Mouse (Mus musculus) liver, embryonic 16.5 days (tissue): Measurements from ENCODE around the gene Xrn2. TPM values are rescaled to one million over a fixed set of nuclear protein-coding genes. Genes with fewer than 3 reads are reported as not detected.

Experiments
- ATAC-seq: fragments of 200-750 bp; cut with Nextera tagmentation; 2 replicates; pipeline ENCODE4 v1.8.0; 2017; ENCODE audit warnings: low read depth, mild to moderate bottlenecking, moderate number of reproducible peaks, moderate library complexity
- H3K27ac ChIP-seq: fragments of 300-500 bp; sonication (generic); 2 replicates; pipeline ENCODE4 v1.5.1; 2014; ENCODE audit warnings: mild to moderate bottlenecking, low read length
- H3K27me3 ChIP-seq: fragments of 300-500 bp; sonication (generic); 2 replicates; pipeline ENCODE4 v1.6.1; 2014; ENCODE audit warnings: low read depth, low read length, mixed read lengths; ENCODE audit not compliant: control insufficient read depth, insufficient read depth
- H3K36me3 ChIP-seq: fragments of 300-500 bp; sonication (generic); 2 replicates; pipeline ENCODE4 v1.6.1; 2014; ENCODE audit warnings: mild to moderate bottlenecking; ENCODE audit not compliant: control insufficient read depth, insufficient read depth
- H3K4me1 ChIP-seq: fragments of 300-500 bp; sonication (generic); 2 replicates; pipeline ENCODE4 v1.6.1; 2014; ENCODE audit warnings: low read depth, low read length, mixed read lengths; ENCODE audit not compliant: control insufficient read depth
- H3K4me2 ChIP-seq: fragments of 300-500 bp; sonication (generic); 2 replicates; pipeline ENCODE4 v1.6.1; 2014; ENCODE audit warnings: low read depth, low read length, mixed read lengths
- H3K4me3 ChIP-seq: fragments of 300-500 bp; sonication (generic); 2 replicates; pipeline ENCODE4 v1.5.1; 2014; ENCODE audit warnings: low read depth, mild to moderate bottlenecking, low read length
- H3K9ac ChIP-seq: fragments of 300-500 bp; sonication (generic); 2 replicates; pipeline ENCODE4 v1.6.1; 2014; ENCODE audit warnings: low read depth, low read length
- H3K9me3 ChIP-seq: fragments of 300-500 bp; sonication (generic); replicated peaks from 2 replicates; pipeline ENCODE4 v1.6.1; 2016; ENCODE audit warnings: low read length; ENCODE audit not compliant: control insufficient read depth
- WGBS: fragments of 180-500 bp; shearing (Covaris S2); extraction: QIAGEN DNeasy Blood & Tissue Kit; methylation state at CpG from one replicate; pipeline ENCODE4 v1.1.7; 2014; ENCODE audit not compliant: insufficient replicate concordance; 5-methylcytosine and 5-hydroxymethylcytosine counted together
- polyA plus RNA-seq: library from polyadenylated mRNA; unstranded; fragments of >200 nt; fragmentation: Nextera tagmentation; extraction: Ambion mirVana; gene quantifications from 2 replicates; pipeline ENCODE4 v1.2.1, GENCODE M21; 2015

Xrn2 gene
- polyA plus RNA-seq, 1 experiment from 2014 or later: 23.4 TPM

DNA sequence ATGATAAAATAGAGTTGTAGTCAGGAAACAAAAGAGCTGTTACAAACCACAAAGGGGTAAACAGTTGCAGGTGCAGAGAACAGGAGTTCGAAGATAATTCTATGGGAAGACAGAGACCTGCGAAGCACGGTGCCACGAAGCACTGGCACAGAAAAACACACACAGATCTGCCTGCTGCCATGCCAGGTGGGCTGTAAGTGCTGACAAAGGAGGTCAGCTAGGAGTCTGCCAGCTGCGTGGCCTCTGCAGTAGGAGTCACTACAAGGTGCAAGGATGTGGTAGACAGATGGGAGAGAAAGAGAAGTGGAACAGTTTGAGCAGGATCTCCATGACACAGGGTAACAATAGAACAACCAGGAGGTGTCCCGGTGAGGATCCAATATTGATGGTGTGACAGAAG, 114.6 kb downstream of the Xrn2 start:
- no peaks in the 10 kb centered on the region for H3K27me3 ChIP-seq
- no peak for ATAC-seq
- no peak overlapping the region for H3K9ac ChIP-seq
- no peak overlapping the region for H3K4me2 ChIP-seq
- no peaks in the 10 kb centered on the region for H3K4me1 ChIP-seq
- H3K4me3 ChIP-seq: no peak overlapping the region
- no peaks in the 10 kb centered on the region for H3K36me3 ChIP-seq
- no peaks in the 10 kb centered on the region for H3K9me3 ChIP-seq
- WGBS: 59% methylated on average over 6 of the region's 6 CpGs
- H3K27ac ChIP-seq: no peak overlapping the region

Other genes starting within 250 kb of the Xrn2 start
- 10.8 and 12.1 TPM in 2 replicates for gene Kiz, start 157.1 kb upstream of the Xrn2 start, polyA plus RNA-seq
- gene Nkx2-4, start 72.4 kb downstream of the Xrn2 start, polyA plus RNA-seq: not detected in 2 replicates
- gene Nkx2-2, start 181.2 kb downstream of the Xrn2 start, polyA plus RNA-seq: not detected in 2 replicates